In genomic region chr4:135545080-135545511, GRCm38 (mm10) we compare ENCODE assay signal across 8 mouse cellular contexts. TPM values are rescaled to one million over a fixed set of nuclear protein-coding genes. Genes with fewer than 3 reads are reported as not detected.
DNase-seq lines count a peak whose midpoint lies in the region; ATAC-seq lines count a peak whose summit lies in the region.

No protein-coding gene starts in this region.

- no peak overlapping the region for H3K9ac ChIP-seq in limb, embryonic 15.5 days

- 0 out of 2 replicates have a peak, but pooled peaks have one; percentile 50 for ATAC-seq in limb, embryonic 15.5 days (ENCODE audit: insufficient number of reproducible peaks, low FRiP score, low TSS enrichment, low read depth)

- peak; percentile 17 for DNase-seq in gastrocnemius, postnatal 10 days
- DNase-seq in gastrocnemius, postnatal 36 days: no peak
- peak; percentile 78 for DNase-seq in R1 (ENCODE audit: low read depth, low spot score)
- peak; percentile 48 to 50 for DNase-seq in heart, postnatal 10 days
- peak; percentile 35 for DNase-seq in naive thymus-derived CD4-positive, alpha-beta T cell, adult 2 months (ENCODE audit: low read depth)
- no peak for DNase-seq in frontal cortex, postnatal 25 days (ENCODE audit: low spot score in 2 of 2)
- DNase-seq in right cerebral cortex, adult 2 months (ENCODE audit: low spot score in 2 of 2): no peak

- no peaks in the 10 kb centered on the region for H3K36me3 ChIP-seq in limb, embryonic 15.5 days

- peak overlapping the region; percentile 28 for H3K4me3 ChIP-seq in limb, embryonic 15.5 days

- H3K4me2 ChIP-seq in limb, embryonic 15.5 days: peak overlapping the region; percentile 45

- H3K27me3 ChIP-seq in limb, embryonic 15.5 days: no peaks in the 10 kb centered on the region

- H3K4me1 ChIP-seq in limb, embryonic 15.5 days: peaks cover 61% of the 10 kb centered on the region

- 3% methylated on average over 8 of the region's 8 CpGs for WGBS in limb, embryonic 15.5 days

- H3K27ac ChIP-seq in limb, embryonic 15.5 days: peak overlapping the region; percentile 12; the same call in 1 of the 2 replicates

- H3K9me3 ChIP-seq in limb, embryonic 15.5 days: no peaks in the 10 kb centered on the region

- intact Hi-C loops in gastrocnemius, postnatal 36 days (cut with DNase I): no loop called here
- intact Hi-C loops in heart, postnatal 10 days (cut with DNase I): no loop called here

RNA-seq across cellular contexts. Expression of gene Grhl3, which starts 28.3 kb away (rescaled TPM):
- total RNA-seq in gastrocnemius, postnatal 10 days (2021): under 1 TPM; 0.18 to 0.26 TPM
- under 1 TPM; 0.08 to 0.20 TPM for total RNA-seq in gastrocnemius, postnatal 36 days (2021)
- under 1 TPM; 0.27 to 0.43 TPM for total RNA-seq in heart, postnatal 10 days (2021)
- 56.8 and 59.4 TPM in 2 replicates for polyA plus RNA-seq in limb, embryonic 15.5 days (2015; fragmentation: Nextera tagmentation; extraction: Ambion mirVana)

RNA-seq across cellular contexts. Expression of gene Nipal3, which starts 50.3 kb away (rescaled TPM):
- 1 to 10 TPM; 6.4 to 6.9 TPM for total RNA-seq in gastrocnemius, postnatal 10 days (2021)
- total RNA-seq in gastrocnemius, postnatal 36 days (2021): 10 to 100 TPM; 12.7 to 16.3 TPM
- total RNA-seq in heart, postnatal 10 days (2021): 10 to 100 TPM; 25.3 to 28.0 TPM
- polyA plus RNA-seq in limb, embryonic 15.5 days (2015; fragmentation: Nextera tagmentation; extraction: Ambion mirVana): 2.3 and 2.4 TPM in 2 replicates

RNA-seq across cellular contexts. Expression of gene Stpg1, which starts 50.5 kb away (rescaled TPM):
- not detected for total RNA-seq in gastrocnemius, postnatal 10 days (2021)
- not detected for total RNA-seq in gastrocnemius, postnatal 36 days (2021)
- not detected for total RNA-seq in heart, postnatal 10 days (2021)
- polyA plus RNA-seq in limb, embryonic 15.5 days (2015; fragmentation: Nextera tagmentation; extraction: Ambion mirVana): 0.12 and 0.31 TPM in 2 replicates

Comparison
In these comparisons a context has a peak if more than half of its experiments do, and no peak if none do; other contexts are left out.
1. DNase-seq: peak in gastrocnemius, postnatal 10 days (single experiment), R1 (single experiment), heart, postnatal 10 days (2 of 2) and naive thymus-derived CD4-positive, alpha-beta T cell, adult 2 months (single experiment); none in gastrocnemius, postnatal 36 days (0 of 2), frontal cortex, postnatal 25 days (0 of 2) and right cerebral cortex, adult 2 months (0 of 2).